Mouse (Mus musculus) embryonic facial prominence, embryonic 15.5 days (tissue): ENCODE data around the gene Luc7l3. TPM values are rescaled to one million over a fixed set of nuclear protein-coding genes. Genes with fewer than 3 reads are reported as not detected.

Source experiments
- ATAC-seq: fragments of 200-750 bp; cut with Nextera tagmentation; 2 replicates; pipeline ENCODE4 v1.8.0; 2017; ENCODE audit warnings: low read depth, moderate TSS enrichment; ENCODE audit not compliant: insufficient number of reproducible peaks, low FRiP score, low TSS enrichment
- H3K27ac ChIP-seq: fragments of 300-500 bp; sonication (generic); replicated peaks from 2 replicates; pipeline ENCODE4 v1.5.1; 2015; ENCODE audit warnings: mild to moderate bottlenecking, inconsistent platforms
- H3K27me3 ChIP-seq: fragments of 300-500 bp; sonication (generic); 2 replicates; pipeline ENCODE4 v1.6.1; 2015; ENCODE audit warnings: inconsistent platforms
- H3K36me3 ChIP-seq: fragments of 300-500 bp; sonication (generic); 2 replicates; pipeline ENCODE4 v1.6.1; 2015; ENCODE audit warnings: mild to moderate bottlenecking, inconsistent platforms
- H3K4me1 ChIP-seq: fragments of 300-500 bp; sonication (generic); 2 replicates; pipeline ENCODE4 v1.6.1; 2015; ENCODE audit warnings: inconsistent platforms
- H3K4me2 ChIP-seq: fragments of 300-500 bp; sonication (generic); replicated peaks from 2 replicates; pipeline ENCODE4 v1.6.1; 2015; ENCODE audit warnings: mild to moderate bottlenecking, inconsistent platforms
- H3K4me3 ChIP-seq: fragments of 300-500 bp; sonication (generic); replicated peaks from 2 replicates; pipeline ENCODE4 v1.5.1; 2015; ENCODE audit warnings: mild to moderate bottlenecking, inconsistent platforms
- H3K9ac ChIP-seq: fragments of 300-500 bp; sonication (generic); 2 replicates; pipeline ENCODE4 v1.6.1; 2015; ENCODE audit warnings: inconsistent platforms
- H3K9me3 ChIP-seq: fragments of 300-500 bp; sonication (generic); replicated peaks from 2 replicates; pipeline ENCODE4 v1.6.1; 2016; ENCODE audit warnings: inconsistent platforms
- WGBS: fragments of 180-500 bp; shearing (Covaris S2); methylation state at CpG from one replicate; pipeline ENCODE4 v1.1.7; 2015; 5-methylcytosine and 5-hydroxymethylcytosine counted together
- polyA plus RNA-seq: library from polyadenylated mRNA; unstranded; fragments of >200 nt; fragmentation: Nextera tagmentation; extraction: Ambion mirVana; gene quantifications from 2 replicates; pipeline ENCODE4 v1.2.1, GENCODE M21; 2015

The Luc7l3 gene
- polyA plus RNA-seq, 1 experiment from 2014 or later: 106 TPM

DNA sequence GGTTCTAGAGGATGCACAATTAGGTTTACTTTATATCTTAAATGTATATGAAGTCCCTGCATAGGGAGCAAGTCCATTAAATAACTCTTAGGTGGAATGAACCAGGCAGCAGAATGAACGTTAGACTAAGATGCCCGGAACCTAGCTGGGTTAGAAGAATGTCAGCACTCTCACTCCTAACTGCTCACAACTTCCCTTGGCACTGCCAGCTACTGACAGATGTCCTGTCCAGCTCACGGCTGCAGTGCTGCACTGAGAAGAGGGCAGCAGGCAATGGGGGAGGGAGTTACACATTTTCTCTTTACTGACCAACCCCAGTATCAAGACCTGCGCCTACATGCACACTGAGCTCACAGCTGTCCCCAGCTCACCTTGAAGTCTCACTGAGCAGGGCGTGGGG lies 34.7 kb downstream of the Luc7l3 start:
- Histone ChIP-seq H3K9me3 (no peaks in the 10 kb centered on the region), H3K4me3 (no peak overlapping the region), H3K27me3 (no peaks in the 10 kb centered on the region), H3K9ac (no peak overlapping the region), H3K27ac (no peak overlapping the region), H3K4me1 (no peaks in the 10 kb centered on the region), H3K36me3 (peaks cover 71% of the 10 kb centered on the region), H3K4me2 (no peak overlapping the region)
- WGBS: 92% methylated on average over 5 of the region's 5 CpGs
- ATAC-seq: no peak

DNA sequence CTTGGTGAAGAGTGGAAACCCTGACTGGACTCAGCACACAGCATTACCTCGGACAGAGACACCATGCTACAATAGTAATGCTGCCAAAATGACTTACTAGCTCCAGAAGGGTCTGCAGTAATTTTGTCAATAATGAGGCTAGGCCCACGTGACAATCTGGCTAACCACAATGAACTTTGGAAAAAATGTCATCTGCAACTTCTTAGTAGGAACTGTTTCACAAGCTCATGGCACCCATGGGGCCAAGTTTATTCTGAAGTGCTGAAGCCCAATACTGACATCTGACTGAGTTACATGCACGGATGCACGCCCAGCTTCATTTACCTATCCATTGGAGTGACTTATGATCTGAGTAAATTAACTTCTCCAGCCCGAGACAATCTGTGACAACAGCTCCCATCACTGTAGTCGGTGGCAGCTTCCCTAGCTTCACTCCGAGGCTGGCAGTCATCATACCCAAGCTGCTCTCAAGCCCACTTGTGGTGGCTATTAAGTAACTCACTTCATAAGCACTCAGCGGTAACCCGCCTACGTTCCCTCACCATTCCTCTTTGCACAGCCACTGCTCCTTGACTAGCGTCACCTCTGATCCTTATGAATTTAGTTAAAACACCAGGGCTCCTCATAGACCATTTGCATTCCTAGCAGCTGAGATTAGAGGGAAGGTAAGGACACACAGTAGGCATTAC lies 35.8 kb downstream of the Luc7l3 start:
- Histone ChIP-seq H3K9me3 (no peaks in the 10 kb centered on the region), H3K27ac (no peak overlapping the region), H3K4me1 (no peaks in the 10 kb centered on the region), H3K4me3 (no peak overlapping the region), H3K4me2 (no peak overlapping the region), H3K27me3 (no peaks in the 10 kb centered on the region), H3K9ac (no peak overlapping the region), H3K36me3 (peaks cover 62% of the 10 kb centered on the region)
- no peak for ATAC-seq
- 81% methylated on average over 11 of the region's 11 CpGs for WGBS

DNA sequence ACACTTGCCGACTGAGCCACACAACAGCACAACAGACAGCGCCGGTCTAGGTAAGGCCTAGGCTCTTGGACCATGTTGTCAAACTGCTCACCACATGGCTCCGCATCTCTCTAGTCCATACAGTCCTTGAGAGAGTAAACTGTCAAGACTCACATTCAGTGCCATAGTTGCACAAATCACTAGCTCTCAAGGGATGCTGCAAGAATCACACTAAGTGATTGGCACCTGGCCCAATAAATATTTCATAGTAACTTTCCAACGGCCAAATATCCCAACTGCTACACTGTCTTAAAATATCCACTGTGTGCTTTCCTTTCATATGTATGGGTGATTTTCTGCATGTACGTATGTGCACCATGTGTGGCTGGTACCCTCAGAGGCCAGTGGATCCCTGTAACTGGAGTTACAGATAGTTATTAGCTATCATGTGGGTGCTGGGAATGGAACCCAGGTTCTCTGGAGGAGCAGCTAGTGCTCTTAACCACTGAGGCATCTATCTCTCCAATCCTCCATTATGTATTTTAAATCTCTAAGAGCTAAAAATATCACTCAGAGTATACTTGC lies 38.2 kb downstream of the Luc7l3 start:
- H3K4me1 ChIP-seq: no peaks in the 10 kb centered on the region

DNA sequence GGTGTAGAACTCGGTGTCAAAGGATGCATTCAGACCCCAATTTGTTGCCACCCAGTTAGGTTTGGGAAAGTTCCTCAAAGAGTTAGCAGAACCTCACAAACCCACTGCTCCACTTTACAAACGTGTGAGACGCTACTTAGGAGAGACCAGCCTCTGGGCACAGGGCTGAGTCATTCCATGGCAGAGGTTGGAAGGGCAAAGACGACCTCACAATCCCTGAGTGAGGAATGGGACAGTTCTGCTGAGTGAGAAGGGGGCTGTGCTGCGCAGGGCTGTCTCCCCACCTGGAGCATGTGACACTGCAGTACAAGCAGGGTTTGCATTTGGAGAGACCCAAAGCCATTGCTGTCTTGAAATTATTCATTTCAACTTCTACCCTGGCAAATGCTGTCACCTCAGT lies 39.5 kb downstream of the Luc7l3 start:
- WGBS: 59% methylated on average over 5 of the region's 5 CpGs
- Histone ChIP-seq H3K27ac (no peak overlapping the region), H3K36me3 (peaks cover 29% of the 10 kb centered on the region), H3K9ac (no peak overlapping the region), H3K27me3 (no peaks in the 10 kb centered on the region), H3K4me1 (peaks cover 3% of the 10 kb centered on the region; the same call in 1 of the 2 replicates), H3K9me3 (no peaks in the 10 kb centered on the region), H3K4me2 (no peak overlapping the region), H3K4me3 (no peak overlapping the region)
- ATAC-seq: no peak

More for the DNA sequence above, 38.2 kb downstream of the Luc7l3 start:
- H3K9ac ChIP-seq: no peak overlapping the region
- no peak overlapping the region for H3K4me3 ChIP-seq
- H3K4me2 ChIP-seq: no peak overlapping the region
- no peaks in the 10 kb centered on the region for H3K9me3 ChIP-seq
- no peak for ATAC-seq
- no peak overlapping the region for H3K27ac ChIP-seq
- H3K27me3 ChIP-seq: no peaks in the 10 kb centered on the region
- WGBS: 88% methylated on average over 6 of the region's 6 CpGs
- H3K36me3 ChIP-seq: peaks cover 39% of the 10 kb centered on the region

DNA sequence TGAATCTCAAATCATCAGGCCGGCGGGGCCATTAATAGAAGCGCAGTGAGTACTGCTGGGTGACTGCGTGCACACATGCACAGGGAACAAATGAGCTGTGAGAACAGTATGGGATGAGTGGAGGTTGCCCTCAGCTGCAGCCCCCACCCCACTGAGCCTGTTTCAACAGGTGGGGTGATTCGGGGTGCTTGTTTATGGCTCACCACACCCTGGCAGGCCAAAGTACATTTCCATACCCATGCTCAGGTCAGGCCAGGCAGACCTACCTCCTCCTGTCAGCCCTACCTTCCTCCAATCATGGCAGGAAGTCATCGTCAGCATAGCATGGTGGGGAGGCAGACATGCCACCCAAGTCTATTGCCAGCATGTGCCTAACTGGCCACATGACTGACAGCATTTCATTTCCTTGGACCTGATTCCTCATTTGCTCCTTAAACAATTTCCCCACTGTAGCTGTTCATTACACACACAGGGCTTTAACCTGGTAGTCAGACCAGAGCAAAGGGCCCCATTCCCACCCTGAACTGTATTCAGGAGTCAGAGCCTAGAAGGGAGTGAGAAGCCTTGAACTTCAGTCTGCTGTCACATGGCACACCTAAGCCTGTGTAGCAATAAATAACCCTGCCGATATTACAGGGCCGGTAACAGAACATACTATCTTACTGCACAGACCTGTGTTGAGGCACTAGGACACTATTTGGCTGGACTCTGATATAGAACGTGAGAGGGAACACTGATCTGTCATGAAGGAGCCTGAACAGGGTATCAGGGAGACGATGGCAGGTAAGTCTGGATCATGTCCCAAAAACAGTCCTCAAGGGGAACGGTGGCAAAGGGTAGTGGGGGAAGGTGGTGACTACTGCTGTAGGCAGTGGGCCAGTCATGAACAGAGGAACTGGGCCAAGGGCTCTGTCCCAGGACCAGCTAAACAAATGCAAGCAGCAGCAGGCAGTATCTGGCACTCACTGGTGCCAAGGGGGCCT lies 40.3 kb downstream of the Luc7l3 start, which contains the start of gene Gm21885:
Gene Gm21885, plus strand, starts transcription at position 675 of the 983 bp plus-strand sequence.
- Histone ChIP-seq H3K27ac (no peak within 1 kb of the TSS), H3K27me3 (no peaks in the 10 kb centered on the region), H3K4me3 (no peak within 1 kb of the TSS), H3K36me3 (peaks cover 21% of the 10 kb centered on the region), H3K4me1 (peaks cover 5% of the 10 kb centered on the region; the same call in 1 of the 2 replicates), H3K9ac (no peak within 1 kb of the TSS), H3K9me3 (no peaks in the 10 kb centered on the region), H3K4me2 (no peak within 1 kb of the TSS)
- ATAC-seq: no peak
- 77% methylated on average over 11 of the region's 11 CpGs for WGBS

DNA sequence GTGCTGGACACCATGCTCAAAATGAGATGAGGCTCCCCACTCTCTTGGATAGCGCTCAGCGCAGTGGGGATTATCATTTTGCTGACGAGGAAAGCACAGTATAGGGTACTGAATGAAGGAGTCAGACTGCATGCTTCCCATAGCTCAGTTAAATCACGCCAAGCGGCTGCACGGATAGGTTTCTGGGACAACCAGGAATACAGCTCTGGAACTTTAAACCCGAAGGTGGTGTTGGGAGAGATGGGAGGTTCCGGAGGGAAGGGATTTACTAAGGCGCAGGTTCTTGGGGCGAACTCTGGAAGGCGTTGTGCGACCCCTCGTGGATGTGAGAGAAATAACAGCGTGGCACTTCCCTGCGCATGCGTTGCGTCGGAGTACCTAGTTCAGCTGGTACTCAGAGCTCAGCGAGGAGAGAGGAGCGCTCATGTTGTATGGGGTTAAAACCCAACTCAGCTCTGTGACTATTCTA lies 44.9 kb downstream of the Luc7l3 start:
- peak; percentile 74 for ATAC-seq
- WGBS: 6% methylated on average over 20 of the region's 20 CpGs
- no peak overlapping the region; the same call in 1 of the 2 replicates for H3K9ac ChIP-seq
- H3K27me3 ChIP-seq: no peaks in the 10 kb centered on the region
- peak overlapping the region; percentile 35 for H3K4me3 ChIP-seq
- H3K4me1 ChIP-seq: peaks cover 5% of the 10 kb centered on the region; the same call in 1 of the 2 replicates
- peak overlapping the region; percentile 59 for H3K4me2 ChIP-seq
- H3K9me3 ChIP-seq: no peaks in the 10 kb centered on the region
- H3K36me3 ChIP-seq: no peaks in the 10 kb centered on the region
- H3K27ac ChIP-seq: no peak overlapping the region; the same call in 1 of the 2 replicates

DNA sequence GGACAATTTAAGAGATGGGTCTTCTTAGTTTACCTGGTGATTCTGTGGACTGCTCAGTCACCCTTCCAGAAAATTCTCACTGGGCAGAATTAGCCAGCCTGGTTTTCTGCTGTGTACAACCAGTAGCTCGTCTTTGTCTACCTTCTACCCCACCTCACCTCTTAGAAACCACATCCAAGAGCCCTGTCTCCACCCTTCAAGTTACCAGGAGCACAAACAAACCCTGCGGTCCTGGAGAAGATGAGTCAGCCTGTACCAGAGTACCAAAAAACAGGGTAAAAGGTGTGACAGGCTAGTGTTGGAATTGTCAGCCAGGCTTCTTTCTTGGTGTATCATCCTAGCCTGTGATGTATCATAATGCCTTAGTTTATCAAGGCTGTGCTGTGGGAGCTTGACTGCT lies 46.1 kb downstream of the Luc7l3 start:
- no peaks in the 10 kb centered on the region for H3K9me3 ChIP-seq
- no peak overlapping the region for H3K27ac ChIP-seq
- H3K4me2 ChIP-seq: no peak overlapping the region
- no peak for ATAC-seq
- H3K27me3 ChIP-seq: no peaks in the 10 kb centered on the region
- no peaks in the 10 kb centered on the region for H3K36me3 ChIP-seq
- no peak overlapping the region for H3K9ac ChIP-seq
- H3K4me1 ChIP-seq: peaks cover 5% of the 10 kb centered on the region; the same call in 1 of the 2 replicates
- 90% methylated on average over 2 of the region's 2 CpGs for WGBS
- H3K4me3 ChIP-seq: no peak overlapping the region

DNA sequence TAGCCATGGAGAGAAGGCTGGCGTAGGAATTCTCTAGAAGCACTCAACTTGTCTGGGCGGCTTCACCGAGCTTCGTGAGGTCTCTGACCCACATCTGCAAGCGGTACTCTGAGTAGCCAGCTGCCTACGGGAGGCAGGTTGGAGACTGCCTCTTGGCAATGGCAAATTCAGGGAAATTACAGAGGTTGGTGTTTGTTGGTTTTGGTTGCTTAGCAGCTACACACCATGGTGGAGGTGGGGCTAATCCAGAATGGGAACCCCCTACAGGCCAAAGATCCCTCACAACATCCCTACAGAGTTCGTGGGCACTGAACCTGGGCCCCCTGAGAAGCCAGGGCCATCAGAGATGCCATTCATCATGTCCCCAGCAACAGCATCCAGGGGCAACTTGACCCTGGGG lies 46.6 kb downstream of the Luc7l3 start:
- ATAC-seq: no peak
- H3K36me3 ChIP-seq: no peaks in the 10 kb centered on the region
- H3K27me3 ChIP-seq: no peaks in the 10 kb centered on the region
- WGBS: 76% methylated on average over 7 of the region's 7 CpGs
- H3K4me1 ChIP-seq: peaks cover 5% of the 10 kb centered on the region; the same call in 1 of the 2 replicates
- H3K9me3 ChIP-seq: no peaks in the 10 kb centered on the region
- H3K4me3 ChIP-seq: no peak overlapping the region
- no peak overlapping the region for H3K9ac ChIP-seq
- no peak overlapping the region for H3K4me2 ChIP-seq
- no peak overlapping the region for H3K27ac ChIP-seq

DNA sequence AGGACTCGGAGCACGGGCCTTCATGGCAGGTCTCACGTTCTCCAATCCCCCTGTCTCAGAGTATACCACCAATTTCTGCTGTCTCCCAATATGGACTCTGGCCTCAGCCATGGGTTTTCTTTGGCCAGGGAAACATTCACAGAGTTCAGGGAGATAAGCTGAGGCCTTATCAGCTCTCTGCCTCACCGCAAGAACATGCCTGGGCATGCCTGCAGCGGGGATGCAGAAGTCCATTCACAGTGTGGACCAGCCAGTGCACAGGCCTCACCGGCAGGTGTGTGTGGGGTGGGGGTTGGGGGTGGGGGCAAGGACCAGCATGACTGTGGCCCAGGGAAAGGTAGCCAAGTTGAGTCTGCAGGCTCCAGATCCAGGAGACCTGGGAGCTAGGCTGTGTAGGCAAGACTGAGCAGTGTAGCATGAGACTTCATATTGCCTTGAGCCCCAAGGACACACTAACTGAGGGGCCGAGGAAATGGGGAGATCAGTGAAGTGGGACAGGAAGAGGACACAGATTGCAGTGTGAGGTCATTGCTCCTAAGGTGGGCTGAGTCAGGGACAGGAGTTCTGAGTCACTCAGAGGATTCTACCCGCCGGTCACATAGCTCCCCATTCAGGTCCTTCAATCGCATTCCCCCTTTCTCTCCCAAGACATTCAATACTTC lies 47.5 kb downstream of the Luc7l3 start:
- H3K36me3 ChIP-seq: no peaks in the 10 kb centered on the region
- no peak for ATAC-seq
- H3K9ac ChIP-seq: no peak overlapping the region
- H3K4me2 ChIP-seq: no peak overlapping the region
- H3K4me1 ChIP-seq: peaks cover 5% of the 10 kb centered on the region; the same call in 1 of the 2 replicates
- no peak overlapping the region for H3K27ac ChIP-seq
- H3K4me3 ChIP-seq: no peak overlapping the region
- no peaks in the 10 kb centered on the region for H3K27me3 ChIP-seq
- WGBS: 84% methylated on average over 10 of the region's 10 CpGs
- H3K9me3 ChIP-seq: no peaks in the 10 kb centered on the region

DNA sequence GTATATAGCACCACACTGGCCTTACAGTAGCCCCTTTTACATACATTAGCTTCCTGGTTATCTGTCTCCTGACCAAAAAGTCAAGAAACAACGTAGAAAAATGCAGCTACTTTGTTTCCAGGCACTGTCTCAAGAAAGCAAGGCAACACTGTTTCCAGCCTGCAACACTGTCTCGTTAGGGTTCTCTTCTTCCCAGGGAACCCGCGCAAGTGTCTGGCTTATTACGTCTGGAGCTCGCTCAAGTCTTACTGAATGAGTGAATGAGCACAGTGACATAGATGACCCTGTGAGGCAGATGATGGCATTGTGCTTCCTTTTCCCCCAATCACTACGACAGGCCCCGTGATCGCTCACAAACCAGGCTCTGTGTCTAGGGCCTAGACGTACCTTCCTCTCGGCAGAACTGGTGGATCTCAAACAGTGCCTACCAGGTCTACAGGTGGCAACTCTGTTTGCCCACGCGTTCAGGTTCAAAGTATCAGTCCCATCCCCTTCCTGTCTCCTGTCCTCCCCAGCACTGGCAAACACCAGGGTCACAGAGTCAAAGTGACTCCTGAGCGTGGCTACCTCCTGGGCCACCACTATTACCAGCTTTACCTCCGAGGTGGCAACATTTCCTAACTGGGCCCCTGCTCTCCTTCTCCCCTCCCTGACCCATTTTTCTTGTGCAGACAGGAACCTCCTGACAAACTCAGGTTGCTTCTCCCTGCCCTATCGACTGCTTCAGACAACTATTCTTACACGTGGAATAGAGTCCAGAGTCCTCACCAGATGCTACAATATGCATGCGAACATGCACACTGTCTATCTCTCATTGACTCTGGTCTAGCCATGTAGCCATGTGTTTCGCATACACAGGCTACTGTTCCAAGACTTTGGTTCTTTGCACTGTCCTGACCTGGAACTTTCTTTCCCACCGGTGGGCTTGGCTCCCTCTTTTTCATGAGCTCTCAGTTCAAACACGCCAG lies 48.5 kb downstream of the Luc7l3 start:
- Histone ChIP-seq H3K27me3 (no peaks in the 10 kb centered on the region), H3K27ac (no peak overlapping the region), H3K9ac (no peak overlapping the region), H3K4me1 (peaks cover 11% of the 10 kb centered on the region; the same call in 1 of the 2 replicates), H3K4me3 (no peak overlapping the region), H3K4me2 (no peak overlapping the region), H3K36me3 (no peaks in the 10 kb centered on the region), H3K9me3 (no peaks in the 10 kb centered on the region)
- no peak for ATAC-seq
- 84% methylated on average over 21 of the region's 21 CpGs for WGBS
